Mouse (Mus musculus): Measurements from ENCODE around the gene Gpr63.

DNA sequence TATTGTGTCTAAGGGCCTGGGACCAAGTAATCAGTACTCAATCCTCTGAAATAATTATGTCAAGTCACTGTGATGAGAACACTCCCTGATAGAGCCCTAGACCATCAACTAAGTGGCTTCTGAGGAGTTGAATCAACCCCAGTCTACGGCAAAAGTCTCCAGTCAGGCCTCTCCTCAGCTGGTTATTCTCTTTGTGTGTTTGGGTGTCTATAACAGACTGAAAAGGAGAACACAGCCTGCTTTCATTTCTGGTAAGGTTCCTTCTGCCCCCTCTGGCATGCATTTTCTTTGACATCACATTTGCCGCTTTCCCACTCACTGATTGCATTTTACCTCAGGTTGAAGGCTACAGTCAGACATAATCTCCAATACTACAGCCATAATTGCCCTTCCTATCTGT is 62.0 kb downstream of the Gpr63 start:
- TF ChIP-seq CTCF (conservative IDR thresholded peaks at IDR 0.05; ENCODE audit: low read length) (no peak), NANOG (IDR thresholded peaks at IDR 0.05; ENCODE audit: borderline replicate concordance, low read length) (no peak)

Data from E14TG2a.4 (cell line).